Mouse (Mus musculus) limb, embryonic 10.5 days (tissue): ENCODE results near the gene Plp2. TPM values are rescaled to one million over a fixed set of nuclear protein-coding genes. Genes with fewer than 3 reads are reported as not detected.

Experiments used
- DNase-seq: peaks from one replicate; pipeline ENCODE4 v3.0.0-alpha.2; 2017; ENCODE audit warnings: low spot score
- H3K27ac ChIP-seq: fragments of 300-500 bp; sonication (generic); 2 replicates; pipeline ENCODE4 v1.5.1; 2016; ENCODE audit warnings: mild to moderate bottlenecking
- H3K27me3 ChIP-seq: fragments of 300-500 bp; sonication (generic); 2 replicates; pipeline ENCODE4 v1.6.1; 2016; ENCODE audit warnings: low read depth, mild to moderate bottlenecking; ENCODE audit not compliant: poor library complexity, severe bottlenecking
- H3K36me3 ChIP-seq: fragments of 300-500 bp; sonication (generic); 2 replicates; pipeline ENCODE4 v1.6.1; 2016; ENCODE audit warnings: mild to moderate bottlenecking, moderate library complexity
- H3K4me1 ChIP-seq: fragments of 300-500 bp; sonication (generic); 2 replicates; pipeline ENCODE4 v1.6.1; 2016
- H3K4me3 ChIP-seq: fragments of 300-500 bp; sonication (generic); 2 replicates; pipeline ENCODE4 v1.5.1; 2016; ENCODE audit warnings: mild to moderate bottlenecking, moderate library complexity
- H3K9me3 ChIP-seq: fragments of 300-500 bp; sonication (generic); replicated peaks from 2 replicates; pipeline ENCODE4 v1.6.1; 2016; ENCODE audit warnings: mild to moderate bottlenecking
- WGBS: fragments of 180-500 bp; shearing (Covaris S2); methylation state at CpG from one replicate; pipeline ENCODE4 v1.1.7; 2016; 5-methylcytosine and 5-hydroxymethylcytosine counted together
- polyA plus RNA-seq: library from polyadenylated mRNA; unstranded; fragments of >200 nt; fragmentation: Nextera tagmentation; extraction: Ambion mirVana; gene quantifications from 2 replicates; pipeline ENCODE4 v1.2.1, GENCODE M21; 2016

The Plp2 gene
- polyA plus RNA-seq, 1 experiment from 2014 or later: 77.7 TPM

- Histone ChIP-seq H3K4me1 (peaks cover 6% of the 10 kb centered on the region), H3K27me3 (peaks cover 4% of the 10 kb centered on the region; the same call in 1 of the 2 replicates), H3K9me3 (no peaks in the 10 kb centered on the region), H3K36me3 (no peaks in the 10 kb centered on the region), H3K4me3 (no peak overlapping the region), H3K27ac (no peak overlapping the region)
- DNase-seq: no peak
- 42% methylated on average over 3 of the region's 3 CpGs for WGBS
Measured at GRCm38 (mm10) chrX:7678986-7679385, 7.8 kb upstream of the Plp2 start.

- Histone ChIP-seq H3K9me3 (no peaks in the 10 kb centered on the region), H3K4me1 (peaks cover 12% of the 10 kb centered on the region), H3K36me3 (no peaks in the 10 kb centered on the region), H3K27me3 (no peaks in the 10 kb centered on the region), H3K27ac (peak overlapping the region; percentile 73), H3K4me3 (peak overlapping the region; percentile 40)
- 30% methylated on average over 10 of the region's 10 CpGs for WGBS
- no peak for DNase-seq
Measured at GRCm38 (mm10) chrX:7675001-7675380, 3.8 kb upstream of the Plp2 start.

- H3K4me1 ChIP-seq: peaks cover 12% of the 10 kb centered on the region
- no peaks in the 10 kb centered on the region for H3K27me3 ChIP-seq
- peak overlapping the region; percentile 73 for H3K27ac ChIP-seq
- H3K9me3 ChIP-seq: no peaks in the 10 kb centered on the region
- H3K4me3 ChIP-seq: peak overlapping the region; percentile 40
- 27% methylated on average over 28 of the region's 28 CpGs for WGBS
- peaks cover under 1% of the 10 kb centered on the region; the same call in 1 of the 2 replicates for H3K36me3 ChIP-seq
- DNase-seq: peak; percentile 43
Measured at GRCm38 (mm10) chrX:7674284-7675000, 3.3 kb upstream of the Plp2 start.

- Histone ChIP-seq H3K4me3 (peak overlapping the region; percentile 40), H3K9me3 (no peaks in the 10 kb centered on the region)
Measured at GRCm38 (mm10) chrX:7673578-7674281, 2.5 kb upstream of the Plp2 start.

GRCm38 (mm10) chrX:7672739-7673138 lies 1.5 kb upstream of the Plp2 start:
- Histone ChIP-seq H3K4me3 (no peak overlapping the region), H3K27me3 (no peaks in the 10 kb centered on the region), H3K9me3 (no peaks in the 10 kb centered on the region), H3K4me1 (peaks cover 12% of the 10 kb centered on the region), H3K27ac (no peak overlapping the region), H3K36me3 (peaks cover 9% of the 10 kb centered on the region)
- no peak for DNase-seq
- WGBS: 21% methylated on average over 6 of the region's 6 CpGs

More at GRCm38 (mm10) chrX:7673578-7674281, 2.5 kb upstream of the Plp2 start:
- DNase-seq: peak; percentile 33
- Histone ChIP-seq H3K27me3 (no peaks in the 10 kb centered on the region), H3K4me1 (peaks cover 12% of the 10 kb centered on the region), H3K27ac (peak overlapping the region; percentile 73; the same call in 1 of the 2 replicates), H3K36me3 (peaks cover 8% of the 10 kb centered on the region)
- WGBS: 26% methylated on average over 12 of the region's 12 CpGs

- peaks cover 12% of the 10 kb centered on the region for H3K4me1 ChIP-seq
- WGBS: 11% methylated on average over 16 of the region's 19 CpGs
- peak overlapping the region; percentile 80 for H3K27ac ChIP-seq
- no peaks in the 10 kb centered on the region for H3K9me3 ChIP-seq
- H3K4me3 ChIP-seq: peak overlapping the region; percentile 49
- H3K27me3 ChIP-seq: no peaks in the 10 kb centered on the region
- peaks cover 25% of the 10 kb centered on the region for H3K36me3 ChIP-seq
- DNase-seq: peak; percentile 67
Measured at GRCm38 (mm10) chrX:7670390-7670881, 754 bp downstream of the Plp2 start.

GRCm38 (mm10) chrX:7665739-7666502 lies 5.3 kb downstream of the Plp2 start:
- WGBS: 76% methylated on average over 21 of the region's 21 CpGs
- DNase-seq: no peak
- no peaks in the 10 kb centered on the region for H3K4me1 ChIP-seq
- H3K36me3 ChIP-seq: peaks cover 32% of the 10 kb centered on the region
- no peaks in the 10 kb centered on the region for H3K27me3 ChIP-seq
- no peak overlapping the region for H3K27ac ChIP-seq
- no peaks in the 10 kb centered on the region for H3K9me3 ChIP-seq
- no peak overlapping the region for H3K4me3 ChIP-seq

- H3K9me3 ChIP-seq: no peaks in the 10 kb centered on the region
- H3K4me1 ChIP-seq: no peaks in the 10 kb centered on the region
- peaks cover 32% of the 10 kb centered on the region for H3K36me3 ChIP-seq
- H3K27me3 ChIP-seq: no peaks in the 10 kb centered on the region
- H3K27ac ChIP-seq: no peak overlapping the region
- DNase-seq: no peak
- no peak overlapping the region for H3K4me3 ChIP-seq
- 91% methylated on average over 11 of the region's 11 CpGs for whole genome bisulfite sequencing
Measured at GRCm38 (mm10) chrX:7664791-7665190, 6.4 kb downstream of the Plp2 start.

- no peak for DNase-seq
- peaks cover 16% of the 10 kb centered on the region for H3K4me1 ChIP-seq
- peaks cover 23% of the 10 kb centered on the region for H3K36me3 ChIP-seq
- no peak overlapping the region for H3K4me3 ChIP-seq
- no peak overlapping the region for H3K27ac ChIP-seq
- no peaks in the 10 kb centered on the region for H3K27me3 ChIP-seq
- 85% methylated on average over 3 of the region's 3 CpGs for WGBS
- H3K9me3 ChIP-seq: no peaks in the 10 kb centered on the region
Measured at GRCm38 (mm10) chrX:7662936-7663335, 8.3 kb downstream of the Plp2 start.

GRCm38 (mm10) chrX:7661086-7661485 lies 10.1 kb downstream of the Plp2 start:
- H3K36me3 ChIP-seq: peaks cover 7% of the 10 kb centered on the region
- DNase-seq: no peak
- no peaks in the 10 kb centered on the region for H3K9me3 ChIP-seq
- peaks cover 27% of the 10 kb centered on the region for H3K4me1 ChIP-seq
- 76% methylated on average over 4 of the region's 4 CpGs for WGBS
- H3K27ac ChIP-seq: no peak overlapping the region
- H3K27me3 ChIP-seq: no peaks in the 10 kb centered on the region
- H3K4me3 ChIP-seq: no peak overlapping the region

- no peaks in the 10 kb centered on the region for H3K36me3 ChIP-seq
- WGBS: 44% methylated on average over 11 of the region's 11 CpGs
- H3K27ac ChIP-seq: peak overlapping the region; percentile 85
- H3K4me1 ChIP-seq: peaks cover 27% of the 10 kb centered on the region
- H3K9me3 ChIP-seq: no peaks in the 10 kb centered on the region
- no peaks in the 10 kb centered on the region for H3K27me3 ChIP-seq
- peak overlapping the region; percentile 55 for H3K4me3 ChIP-seq
- DNase-seq: peak; percentile 35
Measured at GRCm38 (mm10) chrX:7658785-7659589, 12.2 kb downstream of the Plp2 start.
